Mouse (Mus musculus) CH12.LX (cell line): ENCODE results near the gene Pdcd6.

Experiments used
- CHD2 ChIP-seq: IDR thresholded peaks from 2 replicates; pipeline ENCODE4 v1.6.1; 2011; ENCODE audit warnings: low read length, improper control_type of control experiment
- ETS1 ChIP-seq: conservative IDR thresholded peaks from 2 replicates; pipeline ENCODE4 v1.6.1; 2012; ENCODE audit warnings: low read depth, mild to moderate bottlenecking, inconsistent platforms, low read length, improper control_type of control experiment, moderate library complexity
- IRF4 ChIP-seq: IDR thresholded peaks from 2 replicates; pipeline ENCODE4 v1.6.1; 2014; ENCODE audit warnings: low read depth, mild to moderate bottlenecking, inconsistent platforms, low read length, improper control_type of control experiment
- KAT2A ChIP-seq: IDR thresholded peaks from 2 replicates; pipeline ENCODE4 v1.6.1; 2012; ENCODE audit warnings: low read length, improper control_type of control experiment, inconsistent platforms; ENCODE audit not compliant: insufficient replicate concordance
- MEF2A ChIP-seq: IDR thresholded peaks from 2 replicates; pipeline ENCODE4 v1.6.1; 2014; ENCODE audit warnings: low read depth, mild to moderate bottlenecking, inconsistent platforms, low read length, improper control_type of control experiment, borderline replicate concordance
- NRF1 ChIP-seq: IDR thresholded peaks from 2 replicates; pipeline ENCODE4 v1.6.1; 2014; ENCODE audit warnings: low read depth, mild to moderate bottlenecking, inconsistent platforms, low read length, improper control_type of control experiment, moderate library complexity
- POLR2A ChIP-seq: IDR thresholded peaks from 2 replicates; pipeline ENCODE4 v1.6.1; 2011; ENCODE audit warnings: low read depth, mild to moderate bottlenecking, improper control_type of control experiment, low read length
- RAD21 ChIP-seq: IDR thresholded peaks from 2 replicates; pipeline ENCODE4 v1.6.1; 2011; ENCODE audit warnings: low read depth, mild to moderate bottlenecking, low read length, improper control_type of control experiment, moderate library complexity
- TBP ChIP-seq: conservative IDR thresholded peaks from 2 replicates; pipeline ENCODE4 v1.6.1; 2011; ENCODE audit warnings: low read depth, low read length, improper control_type of control experiment
- UBTF ChIP-seq: IDR thresholded peaks from 2 replicates; pipeline ENCODE4 v1.6.1; 2012; ENCODE audit warnings: low read depth, mild to moderate bottlenecking, inconsistent platforms, low read length, improper control_type of control experiment, moderate library complexity

GRCm38 (mm10) chr13:74296376-74296775, 21.0 kb downstream of the Pdcd6 start:
- no peak for TF ChIP-seq MEF2A
- TF ChIP-seq TBP = no peak
- TF ChIP-seq IRF4 = no peak
- no peak for TF ChIP-seq KAT2A
- no peak for TF ChIP-seq POLR2A
- no peak for TF ChIP-seq RAD21
- no peak for TF ChIP-seq UBTF
- no peak for TF ChIP-seq ETS1
- no peak for TF ChIP-seq NRF1
- no peak for TF ChIP-seq CHD2
